Mouse (Mus musculus) lung, adult 2 months (tissue): ENCODE data around the gene Adipor2.

Experiments used
- CTCF ChIP-seq: fragments of 200-500 bp; IDR thresholded peaks from 2 replicates; pipeline ENCODE4 v1.5.1; 2011; ENCODE audit warnings: mild to moderate bottlenecking, low read length, control low read depth; ENCODE audit not compliant: insufficient read depth
- POLR2A ChIP-seq: fragments of 200-500 bp; IDR thresholded peaks from 2 replicates; pipeline ENCODE4 v1.6.1; 2011; ENCODE audit warnings: low read depth, mild to moderate bottlenecking, control low read depth, low read length, borderline replicate concordance; ENCODE audit errors: extremely low read depth

DNA sequence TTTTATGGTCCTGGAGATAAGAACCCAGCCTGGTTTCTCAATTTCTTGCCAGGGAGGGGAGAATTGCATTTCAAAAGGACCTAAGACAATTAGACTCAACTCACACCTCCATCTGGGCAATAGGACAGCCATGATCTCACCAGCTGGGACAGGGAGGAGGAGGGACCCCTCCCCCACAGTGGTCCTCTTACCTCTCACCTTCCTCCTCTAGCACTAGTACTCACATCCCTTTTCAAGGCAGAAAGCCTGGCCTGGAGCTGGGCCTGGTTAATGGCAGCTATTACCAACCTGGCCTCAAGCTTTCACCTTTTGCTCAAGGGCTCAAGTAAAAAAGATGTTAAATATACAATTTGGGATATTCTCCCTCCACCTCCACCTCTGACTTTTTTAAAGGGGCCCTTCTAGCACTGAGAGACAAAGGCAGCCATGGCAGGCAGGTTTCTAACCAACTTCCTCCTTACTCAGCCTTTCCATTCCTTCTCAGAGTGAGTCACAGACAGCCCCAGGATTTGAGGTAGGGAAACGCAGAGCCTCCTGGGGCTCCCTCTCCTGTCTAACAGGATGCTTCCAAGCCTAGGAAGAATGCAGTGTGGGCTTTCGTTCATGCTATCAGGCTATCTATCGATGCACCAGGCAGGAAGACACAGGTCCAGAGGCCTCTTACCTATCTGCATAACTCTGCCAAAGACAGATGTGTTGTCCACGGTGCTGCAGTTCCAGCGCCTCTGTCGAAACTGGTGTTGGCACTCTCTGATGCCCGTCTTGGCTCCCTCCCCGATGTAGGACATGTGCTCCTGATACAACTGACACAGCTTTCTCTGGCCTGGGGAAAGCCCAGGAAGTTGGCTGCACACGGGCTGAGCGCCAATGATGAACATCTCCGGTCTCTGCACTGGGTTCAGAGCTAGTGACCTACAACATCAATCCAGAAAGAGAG lies 28.4 kb upstream of the Adipor2 start:
- no peak for TF ChIP-seq CTCF
- no peak for TF ChIP-seq POLR2A
